Mouse (Mus musculus) midbrain, embryonic 11.5 days (tissue): ENCODE measurements at regions not wholly inside any gene's neighbourhood (a gene's known extent, or its start where the extent isn't known, plus 50 kb on each side); places are given as distances from the start of the nearest gene placed in this dataset.
"Not testable (repeated sequence)": the region's sequence is repeated elsewhere in the genome, so short reads cannot be mapped to it uniquely, and the experiment has no call there.

Experiments used
- ATAC-seq: fragments of 200-750 bp; cut with Nextera tagmentation; 2 replicates; pipeline ENCODE4 v1.8.0; 2017; ENCODE audit warnings: moderate TSS enrichment, moderate library complexity; ENCODE audit not compliant: low FRiP score
- DNase-seq: peaks from one replicate; pipeline ENCODE4 v3.0.0; 2015; ENCODE audit warnings: low spot score; ENCODE audit errors: missing footprints
- H3K27ac ChIP-seq: fragments of 300-500 bp; sonication (generic); 2 replicates; pipeline ENCODE4 v1.5.1; 2014; ENCODE audit warnings: low read depth, low read length
- H3K27me3 ChIP-seq: fragments of 300-500 bp; sonication (generic); 2 replicates; pipeline ENCODE4 v1.6.1; 2014; ENCODE audit warnings: mild to moderate bottlenecking, low read length, moderate library complexity, mixed read lengths; ENCODE audit not compliant: control insufficient read depth, insufficient read depth
- H3K36me3 ChIP-seq: fragments of 300-500 bp; sonication (generic); 2 replicates; pipeline ENCODE4 v1.6.1; 2014; ENCODE audit warnings: mild to moderate bottlenecking, low read length, moderate library complexity, mixed read lengths; ENCODE audit not compliant: control insufficient read depth, insufficient read depth
- H3K4me1 ChIP-seq: fragments of 300-500 bp; sonication (generic); 2 replicates; pipeline ENCODE4 v1.6.1; 2014; ENCODE audit warnings: low read length; ENCODE audit not compliant: control insufficient read depth, insufficient read depth
- H3K4me2 ChIP-seq: fragments of 300-500 bp; sonication (generic); 2 replicates; pipeline ENCODE4 v1.6.1; 2014; ENCODE audit warnings: mild to moderate bottlenecking, moderate library complexity
- H3K4me3 ChIP-seq: fragments of 300-500 bp; sonication (generic); 2 replicates; pipeline ENCODE4 v1.5.1; 2014; ENCODE audit warnings: low read depth, low read length
- H3K9ac ChIP-seq: fragments of 300-500 bp; sonication (generic); 2 replicates; pipeline ENCODE4 v1.6.1; 2014; ENCODE audit warnings: low read length
- H3K9me3 ChIP-seq: fragments of 300-500 bp; sonication (generic); 2 replicates; pipeline ENCODE4 v1.6.1; 2016; ENCODE audit warnings: low read length; ENCODE audit not compliant: control insufficient read depth
- WGBS: fragments of 180-500 bp; shearing (Covaris S2); extraction: QIAGEN DNeasy Blood & Tissue Kit; methylation state at CpG from one replicate; pipeline ENCODE4 v1.1.7; 2014; 5-methylcytosine and 5-hydroxymethylcytosine counted together

GRCm38 (mm10) chr13:115822527-115822926 lies 487.0 kb downstream of the Isl1 start:
- Histone ChIP-seq H3K9ac (no peak overlapping the region), H3K4me1 (no peaks in the 10 kb centered on the region), H3K27me3 (no peaks in the 10 kb centered on the region), H3K4me2 (no peak overlapping the region), H3K9me3 (no peaks in the 10 kb centered on the region), H3K27ac (no peak overlapping the region), H3K4me3 (no peak overlapping the region), H3K36me3 (no peaks in the 10 kb centered on the region)
- WGBS, result 74% methylated on average over 1 of the region's 1 CpGs
- ATAC-seq, result no peak
- DNase-seq, result no peak

DNA sequence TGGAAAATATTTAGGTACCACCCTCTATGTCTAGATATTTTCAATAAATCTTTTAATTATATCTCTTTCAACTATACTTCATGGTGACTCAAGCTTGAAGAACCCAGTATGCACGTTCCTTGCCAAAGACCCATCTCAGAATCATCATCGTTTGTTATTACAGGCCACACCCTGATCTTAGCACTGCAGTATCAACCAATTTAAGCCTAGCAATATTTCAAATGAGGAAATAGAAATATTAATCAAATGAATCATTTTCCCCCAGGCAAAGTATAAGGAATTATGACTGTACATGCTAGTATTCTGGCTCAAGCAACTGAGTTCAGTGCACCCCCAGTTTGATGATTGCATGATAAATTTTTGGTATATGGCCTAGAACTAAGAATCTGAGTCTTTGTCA lies 495.3 kb downstream of the Isl1 start:
- Histone ChIP-seq H3K4me3 (no peak overlapping the region), H3K27ac (no peak overlapping the region), H3K4me2 (no peak overlapping the region), H3K9ac (no peak overlapping the region), H3K9me3 (no peaks in the 10 kb centered on the region), H3K36me3 (no peaks in the 10 kb centered on the region), H3K27me3 (no peaks in the 10 kb centered on the region), H3K4me1 (no peaks in the 10 kb centered on the region)
- 88% methylated on average over 2 of the region's 2 CpGs for WGBS
- no peak for DNase-seq
- no peak for ATAC-seq

DNA sequence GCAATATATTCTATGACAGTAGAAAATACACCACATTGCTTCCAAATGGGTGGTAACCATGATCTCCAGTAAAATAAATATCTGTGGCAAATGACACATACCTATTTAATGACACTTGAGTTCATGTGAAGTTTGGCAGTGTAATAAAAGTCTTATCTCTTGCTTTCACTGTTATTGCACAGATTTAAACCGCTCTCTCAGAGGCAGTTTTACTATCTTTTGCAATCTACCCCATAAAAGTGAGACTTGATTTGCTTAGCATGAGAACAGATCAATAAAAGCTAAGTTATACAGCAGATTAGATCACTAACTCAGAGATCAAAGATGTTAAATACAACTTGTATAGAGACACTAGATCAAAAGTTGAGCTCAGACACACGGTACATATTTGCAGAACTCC lies 510.2 kb downstream of the Isl1 start:
- Histone ChIP-seq H3K4me2 (no peak overlapping the region), H3K9me3 (no peaks in the 10 kb centered on the region), H3K4me3 (no peak overlapping the region), H3K27me3 (no peaks in the 10 kb centered on the region), H3K36me3 (no peaks in the 10 kb centered on the region), H3K9ac (no peak overlapping the region), H3K27ac (no peak overlapping the region), H3K4me1 (no peaks in the 10 kb centered on the region)
- DNase-seq (no peak), ATAC-seq (no peak)
- 77% methylated on average over 2 of the region's 2 CpGs for WGBS

DNA sequence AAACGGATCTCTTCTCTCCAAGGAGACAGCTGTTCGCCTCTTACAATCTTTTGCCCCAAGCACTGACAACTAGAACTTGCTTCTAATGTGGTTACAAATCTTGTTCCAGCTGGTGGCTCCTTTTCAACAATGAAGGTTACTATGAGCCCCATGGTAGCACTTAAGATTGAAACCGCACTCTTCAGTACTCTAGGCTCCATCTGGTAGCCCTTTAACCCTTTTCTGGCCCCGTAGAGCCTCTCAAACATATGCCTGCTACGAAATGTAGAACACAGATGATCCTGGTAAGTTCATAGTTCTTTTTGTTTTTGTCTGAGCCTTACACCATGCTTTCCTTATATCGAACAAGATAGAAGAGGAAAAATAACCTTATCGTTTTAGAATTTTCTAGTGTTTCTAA lies 558.2 kb downstream of the Isl1 start:
- no peaks in the 10 kb centered on the region for H3K4me1 ChIP-seq
- H3K4me3 ChIP-seq, result no peak overlapping the region
- H3K36me3 ChIP-seq, result no peaks in the 10 kb centered on the region
- no peaks in the 10 kb centered on the region for H3K9me3 ChIP-seq
- ATAC-seq, result no peak
- no peak overlapping the region for H3K9ac ChIP-seq
- no peak overlapping the region for H3K4me2 ChIP-seq
- 84% methylated on average over 7 of the region's 7 CpGs for WGBS
- DNase-seq, result no peak
- no peaks in the 10 kb centered on the region for H3K27me3 ChIP-seq
- H3K27ac ChIP-seq, result no peak overlapping the region

DNA sequence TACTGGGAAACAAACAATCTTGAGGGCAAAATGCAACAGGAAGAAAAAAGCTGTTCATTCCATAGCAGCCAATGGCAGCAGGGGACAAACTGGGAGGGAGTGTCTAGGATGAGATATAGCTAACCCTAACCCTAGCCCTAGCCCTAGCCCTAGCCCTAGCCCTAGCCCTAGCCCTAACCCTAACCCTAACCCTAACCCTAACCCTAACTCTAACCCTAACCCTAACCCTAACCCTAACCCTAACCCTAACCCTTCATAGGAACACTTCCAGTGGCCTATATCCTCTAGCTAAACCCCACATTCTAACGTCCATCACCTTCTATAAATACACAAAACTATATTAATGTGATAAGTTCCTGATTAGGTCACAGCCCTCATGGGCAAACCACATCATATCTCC lies 567.4 kb downstream of the Isl1 start:
- DNase-seq, H3K4me1 ChIP-seq, H3K4me2 ChIP-seq, H3K36me3 ChIP-seq, H3K27me3 ChIP-seq, H3K4me3 ChIP-seq, H3K9ac ChIP-seq, H3K9me3 ChIP-seq, H3K27ac ChIP-seq: not testable (repeated sequence)
- ATAC-seq, result peak; percentile 77; the same call in 1 of the 2 replicates
- WGBS, result 65% methylated on average over 1 of the region's 1 CpGs

DNA sequence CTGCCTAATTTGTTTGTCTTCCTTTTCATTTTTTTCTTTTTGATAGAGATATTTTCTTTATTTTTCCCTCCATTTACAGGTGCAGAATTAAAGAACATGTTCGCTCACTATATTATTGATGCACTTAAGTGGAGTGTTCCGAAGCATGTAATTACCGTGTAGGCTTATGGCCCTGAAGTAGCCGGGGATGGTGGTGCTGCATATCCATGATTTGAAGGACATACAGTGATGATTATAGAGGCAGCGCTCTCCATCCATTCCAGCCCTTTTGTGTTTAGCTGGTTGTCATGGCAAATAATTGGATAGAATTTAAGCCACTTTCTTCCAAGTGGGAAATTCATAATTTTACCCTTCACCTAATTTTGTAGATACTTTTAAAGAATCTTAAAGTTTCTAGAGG lies 581.5 kb downstream of the Isl1 start:
- no peak overlapping the region for H3K27ac ChIP-seq
- no peak overlapping the region for H3K4me3 ChIP-seq
- DNase-seq, result no peak
- H3K36me3 ChIP-seq, result no peaks in the 10 kb centered on the region
- no peak for ATAC-seq
- H3K27me3 ChIP-seq, result no peaks in the 10 kb centered on the region
- no peaks in the 10 kb centered on the region for H3K4me1 ChIP-seq
- 74% methylated on average over 5 of the region's 5 CpGs for WGBS
- H3K4me2 ChIP-seq, result no peak overlapping the region
- no peaks in the 10 kb centered on the region for H3K9me3 ChIP-seq
- no peak overlapping the region for H3K9ac ChIP-seq

GRCm38 (mm10) chr13:115725356-115725952 lies 584.0 kb downstream of the Isl1 start:
- no peaks in the 10 kb centered on the region for H3K4me1 ChIP-seq
- H3K27me3 ChIP-seq, result no peaks in the 10 kb centered on the region
- ATAC-seq (no peak), DNase-seq (no peak)
- H3K36me3 ChIP-seq, result no peaks in the 10 kb centered on the region
- H3K4me2 ChIP-seq, result no peak overlapping the region
- H3K4me3 ChIP-seq, result no peak overlapping the region
- no peak overlapping the region for H3K9ac ChIP-seq
- no peak overlapping the region for H3K27ac ChIP-seq
- 76% methylated on average over 5 of the region's 5 CpGs for WGBS
- H3K9me3 ChIP-seq, result no peaks in the 10 kb centered on the region

- Histone ChIP-seq H3K27me3 (no peaks in the 10 kb centered on the region), H3K9me3 (no peaks in the 10 kb centered on the region), H3K9ac (no peak overlapping the region), H3K27ac (no peak overlapping the region), H3K4me2 (no peak overlapping the region), H3K4me1 (no peaks in the 10 kb centered on the region), H3K4me3 (no peak overlapping the region), H3K36me3 (no peaks in the 10 kb centered on the region)
- DNase-seq (no peak), ATAC-seq (no peak)
- 89% methylated on average over 2 of the region's 2 CpGs for WGBS
Observed at GRCm38 (mm10) chr13:115719276-115719675, 590.2 kb downstream of the Isl1 start.

DNA sequence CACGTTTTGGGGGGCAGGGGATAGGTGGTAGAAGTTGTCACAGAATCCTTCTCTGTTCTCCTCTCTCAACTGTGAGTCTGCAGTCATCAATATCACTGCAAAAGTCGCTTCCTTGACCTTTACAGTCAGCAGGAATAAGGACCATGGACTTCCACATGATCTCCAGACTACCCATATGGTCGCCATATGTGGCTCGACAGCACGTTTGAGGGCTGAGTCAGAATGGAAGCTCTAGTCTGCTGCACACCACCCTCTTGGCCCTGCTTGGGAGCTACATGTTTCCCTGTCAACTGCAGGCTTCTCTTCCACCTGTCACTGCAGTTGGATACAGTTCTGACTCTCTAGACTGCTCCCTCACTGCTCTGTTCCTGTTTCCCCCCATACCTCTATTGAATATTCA lies 590.6 kb downstream of the Isl1 start:
- Histone ChIP-seq H3K9ac (no peak overlapping the region), H3K27ac (no peak overlapping the region), H3K4me3 (no peak overlapping the region), H3K36me3 (no peaks in the 10 kb centered on the region), H3K4me2 (no peak overlapping the region), H3K9me3 (no peaks in the 10 kb centered on the region), H3K27me3 (no peaks in the 10 kb centered on the region), H3K4me1 (no peaks in the 10 kb centered on the region)
- DNase-seq (no peak), ATAC-seq (no peak)
- 71% methylated on average over 5 of the region's 5 CpGs for WGBS

- no peak overlapping the region for H3K4me3 ChIP-seq
- no peak overlapping the region for H3K4me2 ChIP-seq
- no peak for DNase-seq
- WGBS, result 62% methylated on average over 2 of the region's 2 CpGs
- ATAC-seq, result no peak
- no peak overlapping the region for H3K27ac ChIP-seq
- H3K27me3 ChIP-seq, result peaks cover 12% of the 10 kb centered on the region
- no peaks in the 10 kb centered on the region for H3K4me1 ChIP-seq
- H3K9ac ChIP-seq, result no peak overlapping the region
- no peaks in the 10 kb centered on the region for H3K9me3 ChIP-seq
- H3K36me3 ChIP-seq, result no peaks in the 10 kb centered on the region
Observed at GRCm38 (mm10) chr13:115696197-115696596, 594.4 kb upstream of the Itga1 start.
